Mouse (Mus musculus) neural tube, embryonic 10.5 days (tissue): ENCODE results near the gene Magea3.
"Not testable (repeated sequence)": the region's sequence is repeated elsewhere in the genome, so short reads cannot be mapped to it uniquely, and the experiment has no call there.

Experiments used
- DNase-seq: peaks from one replicate; pipeline ENCODE4 v3.0.0-alpha.2; 2017; ENCODE audit warnings: low spot score; ENCODE audit errors: extremely low spot score

The Magea3 gene

DNA sequence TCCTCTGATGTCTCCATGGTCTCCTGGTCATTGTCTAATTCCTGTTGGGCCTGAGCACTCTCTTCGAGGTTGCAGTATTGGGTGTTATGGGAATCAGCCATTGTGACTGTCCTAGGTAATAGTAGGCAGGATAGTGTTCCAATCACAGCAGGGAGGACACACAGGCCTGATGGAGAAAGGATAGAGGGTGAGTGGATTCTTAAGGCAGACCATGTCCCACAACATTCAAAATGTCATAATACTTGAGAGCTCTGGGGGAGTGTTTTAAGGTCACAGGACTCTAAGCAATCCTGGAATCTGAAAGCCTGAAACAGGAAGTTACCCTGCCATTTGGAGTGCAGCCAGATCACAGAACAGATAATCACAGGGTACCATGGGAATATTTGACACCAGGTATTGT lies at the start of gene Magea3:
Gene Magea3 (minus strand): TSS at position 101 of the 400 bp plus-strand sequence.
- DNase-seq, result not testable (repeated sequence)

DNA sequence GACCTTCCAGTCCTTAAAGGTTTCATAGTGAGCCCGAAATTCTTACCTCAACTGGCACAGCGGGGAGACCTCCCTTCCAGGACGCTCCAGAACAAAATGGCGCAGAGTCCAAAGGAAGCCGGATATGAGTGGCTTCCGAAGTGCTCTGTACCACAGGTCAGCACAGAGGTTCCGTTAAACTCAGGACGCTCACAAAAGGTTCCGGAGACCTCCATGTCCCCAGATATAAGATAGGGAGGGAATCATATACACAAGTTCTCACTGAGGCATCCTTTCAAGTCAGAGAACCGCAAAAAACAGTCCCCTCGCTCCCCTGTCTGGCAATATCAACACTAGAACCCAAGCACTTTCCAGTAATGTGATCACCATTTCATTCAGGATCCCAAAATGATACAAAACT lies 46.4 kb upstream of the Magea3 start, which contains the start of gene Magea8:
Gene Magea8 (minus strand): TSS at position 101 of the 400 bp plus-strand sequence.
- DNase-seq, result not testable (repeated sequence)

DNA sequence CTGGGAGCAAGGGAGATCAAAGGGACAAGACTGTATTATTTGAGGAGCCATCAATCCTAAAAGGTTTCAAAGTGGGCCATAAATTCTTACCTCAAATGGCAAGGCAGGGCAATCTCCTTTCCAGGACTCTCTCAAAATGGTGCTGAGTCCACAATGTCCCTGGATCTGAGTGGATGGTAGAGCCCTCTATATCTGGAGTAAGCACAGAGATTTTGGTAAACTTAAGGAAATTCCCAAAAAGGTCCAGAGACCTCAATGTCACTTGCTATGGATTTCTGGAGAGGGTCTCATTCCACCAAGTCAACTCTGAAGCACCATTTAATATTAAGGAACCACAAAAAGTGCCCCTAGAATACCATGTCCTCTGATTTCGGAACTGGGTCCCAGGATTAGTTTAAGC lies 13.4 kb downstream of the Magea3 start, which contains the start of gene Magea6:
Gene Magea6 (minus strand): TSS at position 101 of the 400 bp plus-strand sequence.
- not testable (repeated sequence) for DNase-seq
